Comparison of ENCODE assay signal across 30 mouse cellular contexts in genomic region chr4:5160931-5161330, GRCm38 (mm10).
"Had no signal": no experiment of that assay in that cellular context is flagged by ENCODE, and none has a peak within 500 bp of the region (broad histone marks: within the 10 kb centered on the region; RNA-seq: fewer than 3 reads in every experiment).

No protein-coding gene starts in this region.

- ATAC-seq: liver, embryonic 12.5 days; liver, postnatal 0 days; lung, postnatal 0 days; midbrain, embryonic 13.5 days; midbrain, embryonic 15.5 days; midbrain, embryonic 16.5 days had no signal

- H3K4me1 ChIP-seq: limb, embryonic 10.5 days; limb, embryonic 12.5 days; limb, embryonic 13.5 days; limb, embryonic 15.5 days; liver, embryonic 12.5 days; liver, embryonic 13.5 days; liver, embryonic 15.5 days; lung, embryonic 15.5 days; megakaryocyte, embryonic 14.5 days; midbrain, embryonic 10.5 days; midbrain, embryonic 12.5 days; midbrain, embryonic 13.5 days; midbrain, embryonic 15.5 days had no signal

- H3K9me3 ChIP-seq: limb, embryonic 10.5 days; limb, embryonic 12.5 days; limb, embryonic 13.5 days; limb, embryonic 15.5 days; liver, embryonic 12.5 days; liver, embryonic 13.5 days; liver, embryonic 15.5 days; lung, embryonic 15.5 days; midbrain, embryonic 10.5 days; midbrain, embryonic 12.5 days; midbrain, embryonic 13.5 days; midbrain, embryonic 15.5 days had no signal

- H3K36me3 ChIP-seq: limb, embryonic 10.5 days; limb, embryonic 12.5 days; limb, embryonic 13.5 days; limb, embryonic 15.5 days; liver, embryonic 12.5 days; liver, embryonic 13.5 days; liver, embryonic 15.5 days; lung, embryonic 15.5 days; midbrain, embryonic 10.5 days; midbrain, embryonic 12.5 days; midbrain, embryonic 13.5 days; midbrain, embryonic 15.5 days had no signal

- DNase-seq: left cerebral cortex, postnatal 4 days; liver; liver, embryonic 13.5 days; liver, postnatal 0 days; lung, adult 18-20 months; lung, adult 2 months; lung, embryonic 14.5 days; lung, postnatal 10 days; lung, postnatal 14 days; lung, postnatal 36 days; lung, postnatal 4 days; midbrain, embryonic 14.5 days had no signal

- H3K4me3 ChIP-seq: limb, embryonic 10.5 days; limb, embryonic 12.5 days; limb, embryonic 13.5 days; limb, embryonic 15.5 days; liver, embryonic 12.5 days; liver, embryonic 13.5 days; liver, embryonic 15.5 days; lung, embryonic 15.5 days; megakaryocyte, embryonic 14.5 days; midbrain, embryonic 10.5 days; midbrain, embryonic 12.5 days; midbrain, embryonic 13.5 days; midbrain, embryonic 15.5 days; myocyte had no signal

- H3K27ac ChIP-seq: limb, embryonic 10.5 days; limb, embryonic 12.5 days; limb, embryonic 13.5 days; limb, embryonic 15.5 days; liver, embryonic 12.5 days; liver, embryonic 13.5 days; liver, embryonic 14.5 days; liver, embryonic 15.5 days; lung, embryonic 15.5 days; macrophage; midbrain, embryonic 10.5 days; midbrain, embryonic 12.5 days; midbrain, embryonic 13.5 days; midbrain, embryonic 15.5 days had no signal

- H3K9ac ChIP-seq: limb, embryonic 12.5 days; limb, embryonic 13.5 days; limb, embryonic 15.5 days; liver, embryonic 12.5 days; liver, embryonic 13.5 days; liver, embryonic 14.5 days; liver, embryonic 15.5 days; liver, postnatal 0 days; lung, embryonic 14.5 days; lung, embryonic 15.5 days; midbrain, embryonic 12.5 days; midbrain, embryonic 13.5 days; midbrain, embryonic 15.5 days had no signal

- H3K27me3 ChIP-seq: limb, embryonic 12.5 days; limb, embryonic 13.5 days; limb, embryonic 15.5 days; liver, embryonic 12.5 days; liver, embryonic 13.5 days; liver, embryonic 15.5 days; lung, embryonic 15.5 days; megakaryocyte, embryonic 14.5 days; midbrain, embryonic 12.5 days; midbrain, embryonic 13.5 days; midbrain, embryonic 15.5 days had no signal

- H3K4me2 ChIP-seq: limb, embryonic 12.5 days; limb, embryonic 13.5 days; limb, embryonic 15.5 days; liver, embryonic 12.5 days; liver, embryonic 13.5 days; liver, embryonic 15.5 days; lung, embryonic 14.5 days; lung, embryonic 15.5 days; midbrain, embryonic 11.5 days; midbrain, embryonic 12.5 days; midbrain, embryonic 13.5 days; midbrain, embryonic 15.5 days had no signal
